Mouse (Mus musculus) Patski (cell line): ENCODE results near the gene Sdccag8. TPM values are rescaled to one million over a fixed set of nuclear protein-coding genes. Genes with fewer than 3 reads are reported as not detected.

ENCODE experiments used
- ATAC-seq: fragments of 100-300 bp; one replicate; pipeline ENCODE4 v1.8.0; 2021
- CTCF ChIA-PET: fragments of 350-600 bp; sonication (Branson Sonifier 250); formaldehyde crosslinking; loops from one replicate; lab custom pipeline; 2022; ENCODE audit warnings: inconsistent platforms; lab: Charles Lee
- POLR2A ChIA-PET: fragments of 350-600 bp; sonication (Branson Sonifier 250); formaldehyde crosslinking; loops from one replicate; lab custom pipeline; 2022; ENCODE audit warnings: antibody characterized with exemption, inconsistent platforms; lab: Charles Lee
- DNase-seq: peaks from one replicate; pipeline ENCODE4 v3.0.0-alpha.2; 2011; ENCODE audit warnings: low read depth, low spot score
- H3K27me3 ChIP-seq: fragments of 371-371 bp; one replicate; pipeline ENCODE4 v1.5.1; 2021
- CTCF ChIP-seq: fragments of 100-300 bp; IDR thresholded peaks from one replicate; pipeline ENCODE4 v1.5.1; 2021
- in situ Hi-C: fragments of 300-500 bp; cut with MboI; formaldehyde crosslinking; loops from 3 replicates; pipeline ENCODE4 v1.11.1; 2018; ENCODE audit warnings: low pct_unique_long_range_greater_than_20kb, mixed read lengths
- polyA plus RNA-seq: library from polyadenylated mRNA; unstranded; gene quantifications from one replicate; pipeline ENCODE4 v1.2.3, GENCODE M21; 2021

Gene Sdccag8
- polyA plus RNA-seq, 1 experiment from 2014 or later, result 25.1 TPM

- in situ Hi-C loops, result no loop called here
- no peak for TF ChIP-seq CTCF
- ChIA-PET CTCF (interaction anchor here (0.8 to 2.0 kb wide), 3 partner anchors 13 to 20 kb away, joined by 3 to 8 read pairs (median 3); no protein-coding TSS in a partner anchor), POLR2A (interaction anchor here (2.0 kb wide), 1 partner anchor 14 kb away, joined by 9 read pairs; no protein-coding TSS in a partner anchor)
- DNase-seq (no peak), ATAC-seq (peak; percentile 29)
- H3K27me3 ChIP-seq, result no peaks in the 10 kb centered on the region
Observed at GRCm38 (mm10) chr1:176813292-176814035, 996 bp upstream of the Sdccag8 start.

GRCm38 (mm10) chr1:176814036-176814420, 432 bp upstream of the Sdccag8 start, which contains the start of gene Cep170:
TSS of gene Cep170 (minus strand) at chr1:176814067.
- H3K27me3 ChIP-seq, result no peaks in the 10 kb centered on the region
- no peak for TF ChIP-seq CTCF
- peak; percentile 74 for ATAC-seq

GRCm38 (mm10) chr1:176816728-176817127, 2.3 kb downstream of the Sdccag8 start:
- no peak for TF ChIP-seq CTCF

More at GRCm38 (mm10) chr1:176814036-176814420, 432 bp upstream of the Sdccag8 start, which contains the start of gene Cep170:
- ChIA-PET POLR2A (interaction anchor here (2.0 kb wide), 1 partner anchor 13 kb away, joined by 9 read pairs; no protein-coding TSS in a partner anchor), CTCF (interaction anchor here (2.0 kb wide), 1 partner anchor 13 kb away, joined by 8 read pairs; no protein-coding TSS in a partner anchor)
- in situ Hi-C loops, result no loop called here
- peak; percentile 86 for DNase-seq

GRCm38 (mm10) chr1:176818147-176818546, 3.7 kb downstream of the Sdccag8 start:
- ChIA-PET POLR2A (no interaction called here), CTCF (interaction anchor here (1.3 kb wide), 1 partner anchor 8 kb away, joined by 3 read pairs; no protein-coding TSS in a partner anchor)
- no peak for ATAC-seq

More at GRCm38 (mm10) chr1:176816728-176817127, 2.3 kb downstream of the Sdccag8 start:
- H3K27me3 ChIP-seq, result no peaks in the 10 kb centered on the region
- in situ Hi-C loops, result no loop called here
- POLR2A ChIA-PET, result no interaction called here
- no peak for ATAC-seq
- DNase-seq, result no peak
- CTCF ChIA-PET, result no interaction called here

GRCm38 (mm10) chr1:176818763-176819162, 4.3 kb downstream of the Sdccag8 start:
- in situ Hi-C loops, result no loop called here
- DNase-seq (no peak), ATAC-seq (no peak)
- no peak for TF ChIP-seq CTCF
- ChIA-PET CTCF (interaction anchor here (1.3 to 1.9 kb wide), 2 partner anchors 9 to 16 kb away, joined by 3 to 5 read pairs; no protein-coding TSS in a partner anchor), POLR2A (no interaction called here)
- no peaks in the 10 kb centered on the region for H3K27me3 ChIP-seq

More at GRCm38 (mm10) chr1:176818147-176818546, 3.7 kb downstream of the Sdccag8 start:
- in situ Hi-C loops, result no loop called here
- TF ChIP-seq CTCF, result no peak
- no peaks in the 10 kb centered on the region for H3K27me3 ChIP-seq
- DNase-seq, result no peak

GRCm38 (mm10) chr1:176821929-176822328, 7.5 kb downstream of the Sdccag8 start:
- TF ChIP-seq CTCF, result no peak
- CTCF ChIA-PET, result interaction anchor here (0.9 to 1.8 kb wide), 3 partner anchors 12 to 40 kb away, joined by 3 to 7 read pairs (median 3); no protein-coding TSS in a partner anchor
- DNase-seq (no peak), ATAC-seq (no peak)
- POLR2A ChIA-PET, result interaction anchor here (0.6 kb wide), 1 partner anchor 21 kb away, joined by 4 read pairs; no protein-coding TSS in a partner anchor
- no peaks in the 10 kb centered on the region for H3K27me3 ChIP-seq
- in situ Hi-C loops, result no loop called here

- in situ Hi-C loops, result no loop called here
- CTCF ChIA-PET, result no interaction called here
- POLR2A ChIA-PET, result no interaction called here
- DNase-seq, result no peak
- no peak for TF ChIP-seq CTCF
- ATAC-seq, result no peak
- no peaks in the 10 kb centered on the region for H3K27me3 ChIP-seq
Observed at GRCm38 (mm10) chr1:176822949-176823348, 8.5 kb downstream of the Sdccag8 start.

- ChIA-PET CTCF (interaction anchor here (0.8 kb wide), 1 partner anchor 8 kb away, joined by 3 read pairs; no protein-coding TSS in a partner anchor), POLR2A (interaction anchor here (0.7 kb wide), 1 partner anchor 12 kb away, joined by 3 read pairs; no protein-coding TSS in a partner anchor)
- no peak for TF ChIP-seq CTCF
- in situ Hi-C loops, result no loop called here
- ATAC-seq (no peak), DNase-seq (no peak)
- H3K27me3 ChIP-seq, result no peaks in the 10 kb centered on the region
Observed at GRCm38 (mm10) chr1:176823889-176824288, 9.4 kb downstream of the Sdccag8 start.

GRCm38 (mm10) chr1:176824611-176825010, 10.2 kb downstream of the Sdccag8 start:
- H3K27me3 ChIP-seq, result no peaks in the 10 kb centered on the region
- ATAC-seq (no peak), DNase-seq (no peak)
- in situ Hi-C loops, result no loop called here
- POLR2A ChIA-PET, result no interaction called here
- CTCF ChIA-PET, result interaction anchor here (0.8 kb wide), 1 partner anchor 9 kb away, joined by 3 read pairs; no protein-coding TSS in a partner anchor
- TF ChIP-seq CTCF, result no peak

GRCm38 (mm10) chr1:176825084-176825483, 10.6 kb downstream of the Sdccag8 start:
- CTCF ChIA-PET, result no interaction called here
- in situ Hi-C loops, result no loop called here

More at GRCm38 (mm10) chr1:176825084-176825483, 10.6 kb downstream of the Sdccag8 start:
- POLR2A ChIA-PET, result no interaction called here
- no peak for TF ChIP-seq CTCF
- no peak for ATAC-seq
- DNase-seq, result no peak
- no peaks in the 10 kb centered on the region for H3K27me3 ChIP-seq
